Comparison of ENCODE assay signal across 8 mouse cellular contexts in genomic region chr8:77517301-77518200, GRCm38 (mm10). TPM values are rescaled to one million over a fixed set of nuclear protein-coding genes. Genes with fewer than 3 reads are reported as not detected.
DNase-seq lines count a peak whose midpoint lies in the region; ATAC-seq and TF ChIP-seq lines count a peak whose summit lies in the region.

TSS of gene Arhgap10 (minus strand) at chr8:77517953.

- DNase-seq in MN1 (ENCODE audit: low spot score), result peak; percentile 93
- peak; percentile 81 to 83 for DNase-seq in cerebellum, adult 2 months
- peak; percentile 89 for DNase-seq in hindbrain, embryonic 10.5 days (ENCODE audit: low spot score)
- DNase-seq in layer of hippocampus, postnatal 25 days (ENCODE audit: extremely low spot score in 1 of 2, low spot score in 1 of 2), result peak; percentile 31 to 46
- DNase-seq in lung, postnatal 4 days, result peak; percentile 87 to 90
- peak; percentile 91 for DNase-seq in retina, postnatal 1 day
- peak; percentile 76 to 83 for DNase-seq in urinary bladder, adult 18-20 months (ENCODE audit: low spot score in 2 of 2)

- H3K4me1 ChIP-seq in cerebellum, adult 2 months (ENCODE audit: control insufficient read depth, insufficient read depth, low read length), result peaks cover 7% of the 10 kb centered on the region; the same call in 1 of the 2 replicates
- H3K4me1 ChIP-seq in hindbrain, embryonic 10.5 days (replicated peaks), result peaks cover 49% of the 10 kb centered on the region

- H3K9me3 ChIP-seq in hindbrain, embryonic 10.5 days, result no peaks in the 10 kb centered on the region

- no peaks in the 10 kb centered on the region for H3K27me3 ChIP-seq in cerebellum, adult 2 months (ENCODE audit: control insufficient read depth, insufficient read depth, low read length)
- peaks cover 44% of the 10 kb centered on the region for H3K27me3 ChIP-seq in hindbrain, embryonic 10.5 days (ENCODE audit: insufficient read depth, poor library complexity, severe bottlenecking)

- peak; percentile 55 for TF ChIP-seq POLR2A in cerebellum, adult 2 months (IDR thresholded peaks at IDR 0.05; ENCODE audit: borderline replicate concordance, insufficient read depth, low read length)

- no peak for TF ChIP-seq CTCF in cerebellum, adult 2 months (IDR thresholded peaks at IDR 0.05; ENCODE audit: borderline replicate concordance, insufficient read depth, low read depth, low read length)

- ATAC-seq in frontal cortex, adult (ENCODE audit: low TSS enrichment), result peak; percentile 35

- under 1% methylated on average over 68 of the region's 95 CpGs for WGBS in cerebellum, adult 2 months
- WGBS in hindbrain, embryonic 10.5 days, result under 1% methylated on average over 79 of the region's 95 CpGs

- peak within 1 kb of the TSS; percentile 61 for H3K27ac ChIP-seq in cerebellum, adult 2 months (ENCODE audit: insufficient read depth, low read length)
- H3K27ac ChIP-seq in hindbrain, embryonic 10.5 days, result peak within 1 kb of the TSS; percentile 89

- H3K4me3 ChIP-seq in cerebellum, adult 2 months (replicated peaks; ENCODE audit: insufficient read depth, low read depth, low read length), result peak within 1 kb of the TSS; percentile 95
- peak within 1 kb of the TSS; percentile 77 for H3K4me3 ChIP-seq in hindbrain, embryonic 10.5 days

- H3K36me3 ChIP-seq in hindbrain, embryonic 10.5 days, result no peaks in the 10 kb centered on the region

RNA-seq across cellular contexts. Expression of gene Arhgap10, which starts in this region (rescaled TPM):
- 12.5 and 13.9 TPM in 2 replicates for polyA plus RNA-seq in cerebellum, adult 2 months (2012; rRNA removed)
- 16.0 and 18.8 TPM in 2 replicates for polyA plus RNA-seq in hindbrain, embryonic 10.5 days (2016; fragmentation: Nextera tagmentation; extraction: Ambion mirVana)
- total RNA-seq in layer of hippocampus, postnatal 25 days (2021), result 1 to 10 TPM; 8.0 to 9.3 TPM

Comparison
In these comparisons a context has a peak if more than half of its experiments do, and no peak if none do; other contexts are left out.
1. Peak in every context shown above with its lines: DNase-seq, ATAC-seq, H3K4me3 ChIP-seq and H3K27ac ChIP-seq.
2. DNase-seq: peak in every context shown above with its lines; median percentile 93 in MN1; 91 in retina, postnatal 1 day; 89 in hindbrain, embryonic 10.5 days; 88 in lung, postnatal 4 days; 82 in cerebellum, adult 2 months; 80 in urinary bladder, adult 18-20 months; 38 in layer of hippocampus, postnatal 25 days.